Mouse (Mus musculus) activated CD4-positive, CD25-positive, alpha-beta regulatory T cell, adult 4 months (primary cell): Measurements from ENCODE around the gene St3gal3. TPM values are rescaled to one million over a fixed set of nuclear protein-coding genes. Genes with fewer than 3 reads are reported as not detected.

Source experiments
- ATAC-seq: one replicate; pipeline ENCODE4 v1.8.0; 2017
- polyA plus RNA-seq, 2 experiments: library from polyadenylated mRNA; unstranded; fragments of 100-300 nt; shearing (Covaris generic); gene quantifications; one replicate each; pipeline ENCODE4 v1.2.1; 2017

Gene St3gal3
- polyA plus RNA-seq, 2 experiments from 2014 or later, result 0.77 to 0.85 TPM

- ATAC-seq, result no peak
Observed at GRCm38 (mm10) chr4:117890750-117891149, 244.0 kb downstream of the St3gal3 start.

- no peak for ATAC-seq
Observed at GRCm38 (mm10) chr4:117890031-117890430, 244.7 kb downstream of the St3gal3 start.

GRCm38 (mm10) chr4:117889471-117889870 lies 245.2 kb downstream of the St3gal3 start:
- no peak for ATAC-seq

- ATAC-seq, result no peak
Observed at GRCm38 (mm10) chr4:117887920-117888319, 246.8 kb downstream of the St3gal3 start.

- peak; percentile 88 for ATAC-seq
Observed at GRCm38 (mm10) chr4:117887133-117887532, 247.6 kb downstream of the St3gal3 start, which contains the start of gene Atp6v0b. TSS of gene Atp6v0b (minus strand) at chr4:117887333.

- ATAC-seq, result no peak
Observed at GRCm38 (mm10) chr4:117886644-117887043, 248.1 kb downstream of the St3gal3 start.

- ATAC-seq, result no peak
Observed at GRCm38 (mm10) chr4:117885994-117886393, 248.7 kb downstream of the St3gal3 start.

GRCm38 (mm10) chr4:117885093-117885492 lies 249.6 kb downstream of the St3gal3 start:
- ATAC-seq, result no peak

GRCm38 (mm10) chr4:117884146-117884545 lies 250.6 kb downstream of the St3gal3 start:
- no peak for ATAC-seq

GRCm38 (mm10) chr4:117882701-117883691 lies 251.7 kb downstream of the St3gal3 start, which contains the start of gene B4galt2:
TSS of gene B4galt2 (minus strand) at chr4:117883487.
- no peak for ATAC-seq

Other genes starting within 250 kb of the St3gal3 start
- 100 to 1,000 TPM in 1 of 2 experiments, 10 to 100 TPM in 1; 75.9 to 111 TPM for gene Atp6v0b, start 247.6 kb downstream of the St3gal3 start, polyA plus RNA-seq
- 10 to 100 TPM; 21.1 to 25.4 TPM for gene Dph2, start 242.9 kb downstream of the St3gal3 start, polyA plus RNA-seq
- gene Ipo13, start 219.9 kb downstream of the St3gal3 start, polyA plus RNA-seq, result 10 to 100 TPM; 13.7 to 15.6 TPM
- not detected for gene Artn, start 205.2 kb downstream of the St3gal3 start, polyA plus RNA-seq
- gene Kdm4a, start 45.1 kb upstream of the St3gal3 start, polyA plus RNA-seq, result 10 to 100 TPM in 1 of 2 experiments, 1 to 10 TPM in 1; 6.1 to 11.4 TPM
- under 1 TPM; 0.31 to 0.34 TPM for gene Ptprf, start 156.5 kb upstream of the St3gal3 start, polyA plus RNA-seq